Mouse (Mus musculus) limb, embryonic 14.5 days (tissue): ENCODE measurements around the gene Bcl10. TPM values are rescaled to one million over a fixed set of nuclear protein-coding genes. Genes with fewer than 3 reads are reported as not detected.

Experiments
- ATAC-seq: fragments of 200-750 bp; cut with Nextera tagmentation; 2 replicates; pipeline ENCODE4 v1.8.0; 2017; ENCODE audit warnings: low read depth, moderate number of reproducible peaks, moderate TSS enrichment; ENCODE audit not compliant: low FRiP score
- DNase-seq: peaks from one replicate; pipeline ENCODE4 v3.0.0-alpha.2; 2015; ENCODE audit warnings: low spot score
- H3K27ac ChIP-seq: fragments of 300-500 bp; sonication (generic); replicated peaks from 2 replicates; pipeline ENCODE4 v1.5.1; 2014; ENCODE audit warnings: low read depth, mild to moderate bottlenecking, low read length, moderate library complexity, mixed read lengths
- H3K27me3 ChIP-seq: fragments of 300-500 bp; sonication (generic); 2 replicates; pipeline ENCODE4 v1.6.1; 2014; ENCODE audit warnings: low read length, mixed read lengths; ENCODE audit not compliant: control insufficient read depth, insufficient read depth
- H3K36me3 ChIP-seq: fragments of 300-500 bp; sonication (generic); 2 replicates; pipeline ENCODE4 v1.6.1; 2014; ENCODE audit warnings: mild to moderate bottlenecking, low read length, moderate library complexity, mixed read lengths; ENCODE audit not compliant: control insufficient read depth, insufficient read depth
- H3K4me1 ChIP-seq: fragments of 300-500 bp; sonication (generic); 2 replicates; pipeline ENCODE4 v1.6.1; 2014; ENCODE audit warnings: antibody characterized with exemption, low read length, mixed read lengths; ENCODE audit not compliant: control insufficient read depth, insufficient read depth
- H3K4me2 ChIP-seq: fragments of 300-500 bp; sonication (generic); replicated peaks from 2 replicates; pipeline ENCODE4 v1.6.1; 2014; ENCODE audit warnings: low read depth, mild to moderate bottlenecking, low read length, moderate library complexity; ENCODE audit not compliant: severe bottlenecking
- H3K4me3 ChIP-seq: fragments of 300-500 bp; sonication (generic); replicated peaks from 2 replicates; pipeline ENCODE4 v1.5.1; 2014; ENCODE audit warnings: low read length
- H3K9ac ChIP-seq: fragments of 300-500 bp; sonication (generic); 2 replicates; pipeline ENCODE4 v1.6.1; 2014; ENCODE audit warnings: mild to moderate bottlenecking, low read depth, low read length, moderate library complexity; ENCODE audit not compliant: severe bottlenecking
- H3K9me3 ChIP-seq: fragments of 300-500 bp; sonication (generic); 2 replicates; pipeline ENCODE4 v1.6.1; 2016; ENCODE audit warnings: low read length; ENCODE audit not compliant: control insufficient read depth
- POLR2A ChIP-seq: fragments of 200-500 bp; IDR thresholded peaks from 2 replicates; pipeline ENCODE4 v1.8.0; 2012; ENCODE audit warnings: inconsistent platforms, mild to moderate bottlenecking, moderate library complexity, borderline replicate concordance; ENCODE audit not compliant: insufficient read depth, insufficient read length; ENCODE audit errors: extremely low read depth
- WGBS: fragments of 180-500 bp; shearing (Covaris S2); extraction: QIAGEN DNeasy Blood & Tissue Kit; methylation state at CpG from one replicate; pipeline ENCODE4 v1.1.7; 2014; 5-methylcytosine and 5-hydroxymethylcytosine counted together
- polyA plus RNA-seq, 2 experiments: library from polyadenylated mRNA; depleted of rRNA in 1 of 2; stranded (reverse) in 1 of 2; unstranded in 1 of 2; fragments of >200 nt; fragmentation: Nextera tagmentation in 1 of 2; extraction: Ambion mirVana in 1 of 2; gene quantifications; 2 replicates each; pipeline versions ENCODE4 v1.2.1 to v1.2.3; 2012 to 2014

Bcl10 gene
- polyA plus RNA-seq, 2 experiments: 25.5 to 52.9 TPM

DNA sequence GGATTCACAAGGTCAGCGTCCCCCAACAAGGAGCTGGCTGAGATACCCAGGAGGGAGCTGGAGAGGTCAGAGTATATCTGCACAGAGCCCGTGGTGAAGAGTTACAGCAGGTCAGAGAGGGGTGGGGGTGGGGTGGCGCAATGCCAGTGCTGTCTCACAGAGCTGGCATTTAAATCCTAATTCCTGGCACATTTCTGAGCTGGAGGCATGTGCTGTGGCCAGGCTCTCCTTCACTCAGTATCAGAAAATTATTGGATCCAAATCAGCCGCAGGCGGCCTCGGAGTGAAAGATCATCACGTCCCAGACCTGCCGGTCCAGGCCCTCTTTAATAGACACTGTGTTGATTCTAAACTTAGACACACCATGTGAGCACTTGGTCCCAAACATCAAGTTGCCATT lies 22.8 kb upstream of the Bcl10 start:
- no peak for ATAC-seq
- no peak for DNase-seq
- Histone ChIP-seq H3K9me3 (no peaks in the 10 kb centered on the region), H3K4me1 (no peaks in the 10 kb centered on the region), H3K27ac (no peak overlapping the region), H3K9ac (no peak overlapping the region), H3K36me3 (0 out of 2 replicates have a peak, but pooled peaks cover 4% of the 10 kb centered on the region), H3K4me2 (no peak overlapping the region), H3K27me3 (no peaks in the 10 kb centered on the region), H3K4me3 (no peak overlapping the region)
- TF ChIP-seq POLR2A: no peak
- WGBS: 67% methylated on average over 8 of the region's 8 CpGs

DNA sequence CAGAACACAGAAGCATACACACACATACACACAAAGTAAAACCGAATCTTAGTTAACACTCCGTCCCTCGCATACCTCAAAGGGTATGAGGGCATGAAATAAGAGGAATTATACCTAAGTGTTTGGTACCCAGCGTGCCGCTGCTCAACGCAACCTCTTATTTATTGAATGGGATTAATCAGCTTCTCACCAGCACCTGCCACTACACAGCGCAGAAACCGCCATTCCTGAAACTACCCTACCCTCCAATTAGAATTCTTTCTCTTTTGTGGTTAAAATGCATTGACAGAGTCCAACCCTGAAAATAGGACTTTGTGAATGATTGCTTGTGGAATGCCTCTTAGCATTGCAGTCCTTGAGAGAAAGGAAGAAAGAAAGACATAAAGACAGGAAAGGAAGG lies 19.1 kb upstream of the Bcl10 start:
- H3K9ac ChIP-seq: no peak overlapping the region
- H3K4me2 ChIP-seq: no peak overlapping the region
- no peak for DNase-seq
- H3K4me3 ChIP-seq: no peak overlapping the region
- H3K4me1 ChIP-seq: 0 out of 2 replicates have a peak, but pooled peaks cover 3% of the 10 kb centered on the region
- TF ChIP-seq POLR2A: no peak
- H3K27ac ChIP-seq: no peak overlapping the region
- ATAC-seq: no peak
- WGBS: 85% methylated on average over 8 of the region's 8 CpGs
- no peaks in the 10 kb centered on the region for H3K36me3 ChIP-seq
- H3K9me3 ChIP-seq: no peaks in the 10 kb centered on the region
- H3K27me3 ChIP-seq: no peaks in the 10 kb centered on the region

DNA sequence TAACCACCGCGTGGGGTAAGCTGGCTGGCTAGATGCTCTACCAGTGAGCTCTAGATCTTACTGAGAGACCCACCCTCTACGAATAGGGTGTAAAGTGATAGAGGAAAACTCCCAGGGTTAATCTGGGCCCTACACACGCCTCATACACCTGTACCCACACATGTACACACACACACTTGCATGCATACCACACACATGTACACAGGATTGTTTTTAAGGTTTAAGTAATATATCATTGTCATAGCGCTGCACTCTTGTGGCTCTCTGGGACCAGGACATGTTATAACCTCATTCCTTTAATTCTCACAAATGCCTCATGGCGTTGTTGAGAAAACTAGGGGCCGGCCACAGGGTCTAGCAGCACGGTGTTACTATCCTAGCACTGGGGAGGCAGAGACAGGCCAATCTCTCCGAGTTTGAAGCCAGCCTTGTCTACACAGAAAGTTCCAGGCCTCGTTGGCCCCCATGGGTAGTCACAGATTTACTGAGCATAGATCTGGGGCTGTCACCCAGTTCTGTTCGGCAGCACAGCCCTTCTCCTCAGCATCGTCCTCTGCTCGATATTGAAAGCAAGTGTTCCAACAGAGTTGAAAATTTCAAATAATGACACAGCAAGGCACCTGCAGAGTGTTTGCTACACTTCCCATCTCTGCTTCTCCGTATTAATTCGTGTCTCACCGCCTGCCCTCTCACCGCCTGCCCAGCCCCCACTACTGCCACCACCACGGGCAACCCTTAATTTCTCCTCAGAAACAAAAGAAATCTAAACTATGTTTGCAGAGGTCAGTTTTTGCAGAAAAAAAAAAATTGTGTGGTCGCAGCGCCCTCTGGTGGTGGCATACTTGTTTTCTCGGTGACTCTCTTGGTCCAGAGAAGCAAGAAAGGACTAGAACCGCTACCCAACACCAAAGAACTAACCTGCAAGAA lies 17.5 kb upstream of the Bcl10 start:
- peak; percentile 34; the same call in 1 of the 2 replicates for ATAC-seq

DNA sequence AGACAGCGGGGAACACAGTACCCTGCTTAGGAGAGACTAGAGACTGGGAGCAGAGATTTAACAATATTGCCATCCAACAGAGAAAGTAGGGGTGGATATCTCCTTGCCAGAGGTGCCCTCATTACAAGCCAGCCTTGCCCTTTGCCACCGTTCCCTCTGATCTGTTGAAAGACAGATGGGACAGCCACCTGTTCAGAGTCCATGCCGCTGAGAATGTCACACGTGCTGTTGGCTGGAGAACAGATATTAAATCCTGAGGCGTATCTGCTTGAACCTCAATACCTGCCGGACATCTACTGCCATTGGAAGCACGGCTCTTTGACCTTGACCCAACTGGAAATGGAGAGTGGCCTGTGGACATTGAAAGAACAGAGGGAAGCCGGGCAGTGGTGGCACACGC lies 16.0 kb upstream of the Bcl10 start:
- Histone ChIP-seq H3K4me2 (no peak overlapping the region), H3K27ac (no peak overlapping the region), H3K4me1 (0 out of 2 replicates have a peak, but pooled peaks cover 3% of the 10 kb centered on the region), H3K9me3 (no peaks in the 10 kb centered on the region), H3K27me3 (no peaks in the 10 kb centered on the region), H3K36me3 (no peaks in the 10 kb centered on the region), H3K4me3 (no peak overlapping the region), H3K9ac (no peak overlapping the region)
- WGBS: 90% methylated on average over 9 of the region's 9 CpGs
- DNase-seq: no peak
- TF ChIP-seq POLR2A: no peak
- ATAC-seq: no peak

More for the DNA sequence above, 17.5 kb upstream of the Bcl10 start:
- H3K9ac ChIP-seq: no peak overlapping the region
- no peaks in the 10 kb centered on the region for H3K9me3 ChIP-seq
- peak overlapping the region; percentile 22 for H3K4me3 ChIP-seq
- peak overlapping the region; percentile 37 for H3K4me2 ChIP-seq
- WGBS: 47% methylated on average over 22 of the region's 22 CpGs
- H3K36me3 ChIP-seq: no peaks in the 10 kb centered on the region
- peak; percentile 87 for DNase-seq
- H3K27me3 ChIP-seq: no peaks in the 10 kb centered on the region
- TF ChIP-seq POLR2A: no peak
- H3K27ac ChIP-seq: no peak overlapping the region
- 0 out of 2 replicates have a peak, but pooled peaks cover 3% of the 10 kb centered on the region for H3K4me1 ChIP-seq

DNA sequence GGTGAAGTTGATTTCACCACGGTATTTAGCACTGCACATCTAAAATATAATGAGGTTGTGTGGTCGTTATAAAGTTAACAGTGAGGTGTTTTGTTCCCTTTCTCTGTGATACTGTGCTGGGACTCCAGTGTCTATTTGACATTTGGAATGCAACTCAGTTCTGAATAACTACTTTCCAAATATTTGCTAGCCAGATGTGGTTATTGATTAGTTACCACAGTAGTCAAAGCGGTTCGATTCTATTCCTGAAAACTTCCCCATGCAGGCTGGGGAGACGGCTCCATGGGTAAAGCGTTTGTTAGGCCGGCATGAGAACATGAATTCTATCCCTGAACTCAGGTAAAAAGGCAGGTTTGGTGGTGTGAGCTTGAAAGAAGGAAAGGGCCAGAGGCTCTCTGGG lies 10.1 kb upstream of the Bcl10 start:
- WGBS: 73% methylated on average over 7 of the region's 7 CpGs

More for the DNA sequence above, 10.1 kb upstream of the Bcl10 start:
- H3K4me1 ChIP-seq: no peaks in the 10 kb centered on the region
- ATAC-seq: no peak
- H3K4me2 ChIP-seq: no peak overlapping the region
- H3K9me3 ChIP-seq: no peaks in the 10 kb centered on the region
- no peaks in the 10 kb centered on the region for H3K36me3 ChIP-seq
- no peak for DNase-seq
- H3K27me3 ChIP-seq: no peaks in the 10 kb centered on the region
- H3K9ac ChIP-seq: no peak overlapping the region
- no peak overlapping the region for H3K27ac ChIP-seq
- no peak overlapping the region for H3K4me3 ChIP-seq
- no peak for TF ChIP-seq POLR2A
